Mouse (Mus musculus) heart, adult 8-10 months (tissue): ENCODE measurements around the gene Pabpc4. TPM values are rescaled to one million over a fixed set of nuclear protein-coding genes. Genes with fewer than 3 reads are reported as not detected.
"Not testable (repeated sequence)": the region's sequence is repeated elsewhere in the genome, so short reads cannot be mapped to it uniquely, and the experiment has no call there.

ENCODE experiments used
- DNase-seq: peaks from one replicate; pipeline ENCODE4 v3.0.0; 2022; ENCODE audit warnings: low spot score
- total RNA-seq, 4 experiments: library from RNA; stranded (reverse); gene quantifications; 2 replicates each; pipeline ENCODE4 v1.2.4; 2022

Gene Pabpc4
- total RNA-seq, 4 experiments from 2014 or later, result 323 to 392 (median 367) TPM

GRCm38 (mm10) chr4:123247147-123247880 lies 14.8 kb upstream of the Pabpc4 start:
- DNase-seq, result peak; percentile 60

DNA sequence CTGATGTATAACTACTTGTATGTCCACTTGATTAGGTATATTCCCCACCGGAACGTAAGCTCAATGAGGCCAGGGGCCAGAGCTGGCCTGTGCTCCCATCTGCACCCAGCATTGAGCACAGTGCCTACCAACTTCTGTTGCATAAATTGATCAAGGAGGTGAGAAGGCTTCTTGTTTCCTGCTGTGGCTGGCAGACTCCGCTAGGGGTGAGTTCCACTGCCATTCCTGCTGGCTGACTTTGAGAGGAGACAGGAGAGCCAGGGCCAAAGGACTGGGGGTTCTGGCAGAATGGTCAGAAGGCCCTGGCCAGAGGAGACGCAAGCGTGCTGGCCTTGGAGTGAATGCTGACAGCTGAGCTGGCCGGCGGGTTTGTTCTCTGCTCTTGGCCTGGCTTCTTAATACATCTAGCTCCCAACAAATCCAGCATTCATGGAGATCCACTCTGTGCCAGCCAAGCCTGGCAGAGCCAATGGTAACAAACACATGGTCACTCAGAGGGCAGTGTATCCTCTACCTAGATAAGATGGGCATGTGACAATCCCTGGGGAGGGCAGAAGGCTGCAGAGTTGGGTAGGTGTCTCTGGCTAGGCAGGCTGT lies 13.1 kb upstream of the Pabpc4 start:
- DNase-seq, result peak; percentile 82

DNA sequence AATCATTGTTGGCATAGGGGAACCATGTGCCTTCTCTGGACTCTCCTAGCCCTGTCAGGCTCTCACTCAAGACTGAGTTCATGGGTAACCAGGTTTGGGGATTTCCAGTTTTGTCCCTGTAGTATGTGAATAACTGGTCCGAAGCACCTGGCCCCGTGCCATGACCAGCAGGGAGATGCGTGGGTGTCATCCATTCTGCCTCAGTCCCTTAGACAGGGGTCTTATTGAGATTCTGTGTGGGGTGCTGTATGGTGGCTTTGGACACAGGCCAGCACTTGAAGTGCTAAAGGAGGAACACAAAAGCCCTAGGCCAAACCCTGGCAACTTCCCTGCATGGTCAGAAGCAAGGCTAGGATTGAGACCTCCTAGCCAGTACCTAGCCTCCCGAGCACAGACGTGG lies 9.9 kb upstream of the Pabpc4 start:
- DNase-seq, result no peak

DNA sequence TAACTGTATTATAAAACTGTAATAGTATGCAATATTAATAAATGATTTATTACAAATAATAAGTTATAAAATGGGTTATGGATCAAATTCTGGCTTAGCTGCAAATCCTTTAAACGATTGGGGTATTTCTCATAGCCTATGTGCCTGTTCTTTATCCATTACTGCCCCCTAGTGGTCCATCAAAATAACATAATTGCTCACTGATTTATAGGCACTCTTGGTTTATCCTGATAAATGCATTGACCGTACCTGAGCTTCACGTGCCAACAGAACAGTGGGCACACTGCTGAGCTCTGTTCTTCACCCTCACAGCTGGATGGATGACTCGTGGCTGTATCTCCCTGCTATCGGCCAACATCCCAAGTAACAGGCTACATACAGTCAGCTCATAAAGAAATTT lies 7.5 kb upstream of the Pabpc4 start:
- peak; percentile 70 for DNase-seq

- no peak for DNase-seq
Observed at GRCm38 (mm10) chr4:123260071-123260746, 1.9 kb upstream of the Pabpc4 start.

DNA sequence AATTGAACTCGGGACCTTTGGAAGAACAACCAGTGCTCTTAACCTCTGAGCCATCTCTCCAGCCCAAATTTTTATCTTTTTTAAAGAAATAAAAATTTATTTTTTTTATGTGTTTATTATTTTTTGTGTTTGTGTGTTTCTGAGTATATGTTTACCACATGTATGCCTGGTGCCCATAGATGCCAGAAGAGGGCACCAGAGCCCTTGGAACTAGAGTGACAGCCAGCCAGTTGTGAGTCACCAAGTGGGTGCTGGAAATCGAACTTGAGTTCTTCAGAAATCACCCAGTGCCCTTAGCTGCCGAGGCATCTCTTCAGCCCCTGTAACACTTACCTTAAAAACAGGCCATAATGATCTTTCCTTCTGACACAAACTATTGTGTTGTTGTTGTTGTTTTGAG lies 8.9 kb downstream of the Pabpc4 start:
- no peak for DNase-seq

GRCm38 (mm10) chr4:123280117-123280516 lies 18.0 kb downstream of the Pabpc4 start:
- DNase-seq, result no peak

DNA sequence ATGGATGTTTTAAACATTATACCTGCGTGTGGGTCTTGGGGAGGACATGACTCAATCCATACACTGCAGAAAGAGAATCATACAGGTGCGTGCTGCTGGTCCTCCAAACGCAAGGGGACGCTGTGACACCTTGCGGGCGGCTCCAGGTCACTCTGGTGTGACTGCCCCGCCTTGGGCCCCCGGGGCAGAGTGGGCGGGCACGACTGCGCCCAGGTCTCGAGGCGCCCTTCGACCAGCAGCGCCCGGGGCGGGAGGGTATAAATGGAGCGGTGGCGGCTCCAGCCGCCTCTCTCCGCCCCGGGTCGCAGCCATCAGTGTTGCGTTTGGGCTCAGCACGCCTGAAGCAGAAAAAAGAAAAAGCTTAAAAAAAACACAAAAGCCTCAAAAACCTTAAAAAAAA lies 20.3 kb downstream of the Pabpc4 start:
- peak; percentile 88 for DNase-seq

- peak; percentile 34 for DNase-seq
Observed at GRCm38 (mm10) chr4:123282915-123283674, 20.9 kb downstream of the Pabpc4 start.

GRCm38 (mm10) chr4:123283675-123284064 lies 21.5 kb downstream of the Pabpc4 start:
- peak; percentile 19 for DNase-seq

GRCm38 (mm10) chr4:123284731-123285624 lies 22.8 kb downstream of the Pabpc4 start:
- peak; percentile 49 for DNase-seq

DNA sequence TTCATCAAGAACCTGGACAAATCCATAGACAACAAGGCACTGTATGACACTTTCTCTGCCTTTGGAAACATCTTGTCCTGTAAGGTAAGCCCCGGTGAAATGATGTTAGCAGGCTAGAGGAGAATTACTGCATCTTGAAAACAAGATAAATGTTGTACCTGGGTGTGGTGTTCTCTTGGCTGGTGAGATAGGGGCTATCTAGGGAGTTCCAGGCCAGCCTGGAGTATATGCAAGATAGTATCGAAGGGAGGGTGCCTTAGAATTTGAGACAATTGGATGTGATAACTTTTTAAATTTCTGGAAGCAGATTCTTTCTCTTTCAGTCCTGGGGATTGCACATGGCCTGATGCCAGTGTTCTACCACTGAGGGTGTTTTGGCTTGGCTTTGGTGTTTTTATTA lies 24.6 kb downstream of the Pabpc4 start:
- no peak for DNase-seq

- DNase-seq, result no peak
Observed at GRCm38 (mm10) chr4:123289038-123289437, 26.9 kb downstream of the Pabpc4 start.

DNA sequence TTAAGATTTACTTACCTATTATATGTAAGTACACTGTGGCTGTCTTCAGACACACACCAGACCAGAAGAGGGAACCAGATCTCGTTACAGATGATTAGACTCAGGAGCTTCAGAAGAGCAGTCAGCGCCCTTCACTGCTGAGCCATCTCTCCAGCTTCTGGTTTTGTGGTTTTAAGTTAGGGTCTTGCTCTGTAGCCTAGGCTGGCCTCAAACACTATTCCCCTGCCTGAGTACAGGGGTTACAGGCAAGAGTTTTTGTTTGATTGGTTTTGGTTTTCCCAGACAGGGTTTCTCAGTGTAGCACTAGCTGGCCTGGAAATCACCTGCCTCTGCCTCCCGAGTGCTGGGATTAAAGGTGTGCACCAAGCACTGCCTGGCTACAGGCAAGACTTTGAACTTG lies 30.2 kb downstream of the Pabpc4 start:
- no peak for DNase-seq

GRCm38 (mm10) chr4:123292989-123293388 lies 30.8 kb downstream of the Pabpc4 start:
- no peak for DNase-seq

DNA sequence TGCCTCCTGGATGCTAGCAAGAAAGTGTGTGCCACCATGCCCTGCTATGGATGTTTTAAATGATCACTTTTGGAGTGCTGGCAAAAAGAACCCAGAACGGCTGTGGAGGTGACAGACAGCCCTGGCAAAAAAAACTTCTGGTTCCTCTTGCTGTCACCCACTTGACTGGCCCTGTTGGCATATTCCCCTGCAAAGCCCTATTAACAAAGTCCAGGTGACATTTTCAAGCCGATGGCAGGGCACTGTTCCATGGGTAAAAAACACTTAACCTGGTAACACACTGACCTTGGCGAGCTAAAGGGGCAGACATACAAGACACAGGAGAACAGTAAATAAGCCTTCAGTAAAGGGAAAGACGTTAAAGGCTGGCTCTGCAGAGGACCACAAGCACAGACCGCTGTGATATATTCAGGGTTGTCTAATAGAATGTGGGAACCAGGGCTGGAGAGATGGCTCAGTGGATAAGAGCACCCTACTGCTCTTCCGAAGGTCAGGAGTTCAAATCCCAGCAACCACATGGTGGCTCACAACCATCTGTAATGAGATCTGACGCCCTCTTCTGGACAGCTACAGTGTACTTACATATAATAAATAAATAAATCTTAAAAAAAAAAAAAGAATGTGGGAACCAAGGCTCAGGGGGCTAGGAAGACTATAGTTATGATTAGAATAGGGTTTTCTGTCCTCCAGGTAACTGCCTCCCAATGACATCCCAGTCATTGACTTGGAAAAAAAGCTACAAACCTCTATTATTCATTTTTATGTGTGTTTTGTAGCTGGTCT lies 31.7 kb downstream of the Pabpc4 start:
- peak; percentile 23 for DNase-seq

DNA sequence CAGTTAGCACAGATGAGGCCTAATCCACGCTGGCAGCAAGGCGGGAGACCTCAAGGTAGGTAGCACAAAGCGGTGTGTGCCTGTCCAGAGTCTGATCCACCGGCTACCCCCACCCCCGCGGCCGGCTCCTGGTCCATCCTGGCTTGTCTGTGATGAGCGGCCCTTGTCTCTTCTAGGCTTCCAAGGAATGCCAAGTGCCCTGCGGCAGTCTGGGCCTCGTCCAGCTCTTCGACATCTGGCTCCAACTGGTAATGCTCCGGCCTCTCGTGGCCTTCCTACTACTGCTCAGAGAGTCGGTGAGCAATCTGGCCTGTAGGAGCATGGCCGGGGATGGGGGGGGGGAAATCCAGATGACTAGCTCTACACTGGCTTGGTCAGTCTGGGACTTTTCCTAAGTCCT lies 32.9 kb downstream of the Pabpc4 start:
- not testable (repeated sequence) for DNase-seq

- no peak for DNase-seq
Observed at GRCm38 (mm10) chr4:123295516-123296147, 33.5 kb downstream of the Pabpc4 start.

GRCm38 (mm10) chr4:123296148-123296534 lies 34.0 kb downstream of the Pabpc4 start:
- no peak for DNase-seq
